Mouse (Mus musculus): ENCODE measurements around the gene Hexb. TPM values are rescaled to one million over a fixed set of nuclear protein-coding genes. Genes with fewer than 3 reads are reported as not detected.

The Hexb gene
- polyA plus RNA-seq, 1 experiment from 2014 or later, result 34.7 TPM

- ATAC-seq (ENCODE audit: borderline replicate concordance, extremely low read depth, low FRiP score, low TSS enrichment), result peak; percentile 32; the same call in 1 of the 2 replicates
- H3K9me3 ChIP-seq, result no peaks in the 10 kb centered on the region
- peak overlapping the region; percentile 88 for H3K4me2 ChIP-seq
- WGBS, result 4% methylated on average over 23 of the region's 23 CpGs
- H3K27me3 ChIP-seq, result no peaks in the 10 kb centered on the region
- peak overlapping the region; percentile 98 for H3K27ac ChIP-seq
- peak overlapping the region; percentile 88 for H3K4me3 ChIP-seq
- no peaks in the 10 kb centered on the region for H3K36me3 ChIP-seq
- H3K9ac ChIP-seq, result no peak overlapping the region
- peaks cover 57% of the 10 kb centered on the region for H3K4me1 ChIP-seq
Observed at GRCm38 (mm10) chr13:97239343-97240180, 41.4 kb upstream of the Hexb start.

DNA sequence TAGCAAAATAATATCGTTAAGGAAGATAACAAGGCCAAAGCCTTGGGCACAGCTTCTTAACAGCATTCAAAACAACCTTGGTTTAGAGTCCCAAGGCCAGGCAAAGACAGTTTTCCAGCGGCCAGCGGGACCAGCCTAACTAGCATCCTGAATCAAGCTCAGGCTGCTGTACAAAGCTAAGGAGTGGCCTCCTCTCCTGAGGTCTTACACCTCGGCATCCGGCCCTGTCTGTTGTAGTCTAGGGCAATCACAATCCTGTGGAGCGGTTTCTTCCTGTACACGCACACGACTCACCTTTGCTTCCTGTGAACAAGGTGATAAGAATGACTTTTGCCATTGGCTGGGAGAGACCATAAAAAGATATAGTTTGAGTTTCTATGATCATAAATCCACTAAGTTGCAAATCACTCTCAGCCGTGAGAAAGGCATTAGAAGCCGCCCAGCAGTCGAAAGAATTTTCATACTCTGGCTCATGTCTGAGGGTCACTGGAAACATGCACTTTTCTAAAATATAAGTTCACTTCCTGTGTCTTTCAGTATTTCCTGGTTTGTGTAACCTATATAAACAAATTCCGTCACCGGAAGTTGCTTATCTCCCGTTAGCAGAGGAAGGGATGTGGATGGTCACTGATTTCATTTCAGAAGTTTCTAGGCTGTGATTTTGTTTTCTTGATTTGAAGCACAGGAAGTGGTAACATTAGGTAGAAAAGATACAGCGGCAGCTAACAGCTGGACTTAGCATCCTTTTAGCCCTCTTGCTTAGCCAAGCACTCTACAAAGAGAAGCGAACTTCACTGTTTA is 40.2 kb upstream of the Hexb start:
- Histone ChIP-seq H3K4me3 (no peak overlapping the region), H3K4me2 (0 out of 2 replicates have a peak overlapping the region, but pooled peaks have one; percentile 88), H3K27me3 (no peaks in the 10 kb centered on the region), H3K9me3 (no peaks in the 10 kb centered on the region), H3K36me3 (no peaks in the 10 kb centered on the region), H3K27ac (peak overlapping the region; percentile 98), H3K4me1 (peaks cover 46% of the 10 kb centered on the region), H3K9ac (no peak overlapping the region)
- 36% methylated on average over 16 of the region's 16 CpGs for WGBS
- no peak for ATAC-seq (ENCODE audit: borderline replicate concordance, extremely low read depth, low FRiP score, low TSS enrichment)

DNA sequence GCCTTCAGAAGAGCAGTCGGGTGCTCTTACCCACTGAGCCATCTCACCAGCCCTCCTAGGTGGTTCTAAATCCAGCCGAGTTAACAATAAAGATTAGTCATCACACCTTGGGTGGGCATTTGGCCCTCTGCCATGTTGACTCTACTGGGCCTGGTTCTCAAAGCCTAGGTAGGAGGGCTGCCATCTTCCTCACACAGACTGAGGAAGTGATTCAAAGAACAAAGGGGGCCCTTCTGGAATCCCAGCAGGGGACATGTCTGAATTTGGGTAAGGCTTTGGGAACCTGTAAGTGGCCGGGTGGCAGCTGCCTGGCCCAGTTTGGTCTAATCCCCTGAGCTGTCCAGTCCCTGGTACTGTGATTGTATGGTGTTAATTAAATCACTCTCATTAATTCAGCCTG is 39.5 kb upstream of the Hexb start:
- WGBS, result 55% methylated on average over 3 of the region's 3 CpGs
- Histone ChIP-seq H3K9ac (no peak overlapping the region), H3K27ac (0 out of 2 replicates have a peak overlapping the region, but pooled peaks have one; percentile 98), H3K36me3 (no peaks in the 10 kb centered on the region), H3K27me3 (no peaks in the 10 kb centered on the region), H3K4me3 (no peak overlapping the region), H3K4me1 (peaks cover 39% of the 10 kb centered on the region), H3K9me3 (no peaks in the 10 kb centered on the region), H3K4me2 (no peak overlapping the region)
- ATAC-seq (ENCODE audit: borderline replicate concordance, extremely low read depth, low FRiP score, low TSS enrichment), result no peak

DNA sequence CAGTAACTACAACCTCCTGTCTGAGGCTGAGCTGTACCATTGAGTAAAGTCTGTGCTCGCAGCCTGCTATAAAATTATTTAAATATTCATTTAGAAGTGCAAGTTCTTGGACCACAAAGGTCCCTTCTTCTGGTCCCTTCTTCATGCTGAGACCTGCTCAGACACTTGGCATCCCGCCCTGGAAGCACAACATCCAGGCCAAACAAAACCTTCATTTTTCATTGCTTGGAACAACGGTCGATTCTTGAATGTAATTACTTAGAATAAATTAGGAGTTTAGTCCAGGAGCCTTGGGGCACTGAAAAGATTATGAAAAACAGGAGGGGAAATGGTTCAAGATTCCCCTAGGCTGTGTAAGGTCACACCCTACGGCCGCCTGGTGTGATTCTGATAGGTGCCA is 37.8 kb upstream of the Hexb start:
- Histone ChIP-seq H3K4me2 (no peak overlapping the region), H3K4me1 (peaks cover 32% of the 10 kb centered on the region), H3K4me3 (no peak overlapping the region), H3K9me3 (no peaks in the 10 kb centered on the region), H3K36me3 (no peaks in the 10 kb centered on the region), H3K27ac (no peak overlapping the region), H3K27me3 (no peaks in the 10 kb centered on the region), H3K9ac (no peak overlapping the region)
- no peak for ATAC-seq (ENCODE audit: borderline replicate concordance, extremely low read depth, low FRiP score, low TSS enrichment)
- WGBS, result 67% methylated on average over 6 of the region's 6 CpGs

GRCm38 (mm10) chr13:97234785-97235417 is 36.7 kb upstream of the Hexb start:
- WGBS, result 14% methylated on average over 17 of the region's 17 CpGs
- ATAC-seq (ENCODE audit: borderline replicate concordance, extremely low read depth, low FRiP score, low TSS enrichment), result peak; percentile 56; the same call in 1 of the 2 replicates
- Histone ChIP-seq H3K4me3 (peak overlapping the region; percentile 25), H3K9ac (peak overlapping the region; percentile 17; the same call in 1 of the 2 replicates), H3K36me3 (no peaks in the 10 kb centered on the region), H3K4me2 (peak overlapping the region; percentile 55), H3K27ac (no peak overlapping the region), H3K4me1 (peaks cover 29% of the 10 kb centered on the region), H3K27me3 (no peaks in the 10 kb centered on the region), H3K9me3 (no peaks in the 10 kb centered on the region)

- WGBS, result 72% methylated on average over 2 of the region's 2 CpGs
- ATAC-seq (ENCODE audit: borderline replicate concordance, extremely low read depth, low FRiP score, low TSS enrichment), result no peak
- Histone ChIP-seq H3K4me2 (no peak overlapping the region), H3K4me3 (no peak overlapping the region), H3K9me3 (no peaks in the 10 kb centered on the region), H3K9ac (no peak overlapping the region), H3K27me3 (no peaks in the 10 kb centered on the region), H3K36me3 (no peaks in the 10 kb centered on the region), H3K27ac (no peak overlapping the region), H3K4me1 (peaks cover 11% of the 10 kb centered on the region; the same call in 1 of the 2 replicates)
Observed at GRCm38 (mm10) chr13:97233092-97233491, 34.9 kb upstream of the Hexb start.

DNA sequence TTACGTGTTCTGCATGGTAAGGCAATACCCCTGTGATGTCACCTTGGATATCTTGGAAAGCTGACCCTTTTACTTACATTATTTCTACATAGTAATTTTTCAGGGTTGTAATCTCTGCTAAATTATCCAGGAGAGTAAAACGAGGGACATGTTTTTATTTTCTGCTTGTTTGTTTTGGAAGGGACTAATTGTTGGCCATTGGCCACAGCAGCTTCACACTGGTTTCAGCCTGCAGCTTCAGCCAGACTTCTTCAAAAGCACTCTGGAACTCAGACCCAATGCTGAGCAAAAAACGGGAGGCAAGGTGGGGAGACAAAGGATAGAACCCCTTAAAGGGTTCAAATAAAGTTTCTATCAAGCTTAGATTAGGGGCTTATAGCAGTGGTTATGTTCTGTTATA is 31.9 kb upstream of the Hexb start:
- H3K27ac ChIP-seq, result no peak overlapping the region
- no peaks in the 10 kb centered on the region for H3K27me3 ChIP-seq
- no peak overlapping the region for H3K4me2 ChIP-seq
- no peaks in the 10 kb centered on the region for H3K9me3 ChIP-seq
- H3K4me3 ChIP-seq, result no peak overlapping the region
- no peaks in the 10 kb centered on the region for H3K36me3 ChIP-seq
- ATAC-seq (ENCODE audit: borderline replicate concordance, extremely low read depth, low FRiP score, low TSS enrichment), result no peak
- 69% methylated on average over 3 of the region's 3 CpGs for WGBS
- no peak overlapping the region for H3K9ac ChIP-seq
- H3K4me1 ChIP-seq, result peaks cover 4% of the 10 kb centered on the region; the same call in 1 of the 2 replicates

- ATAC-seq (ENCODE audit: borderline replicate concordance, extremely low read depth, low FRiP score, low TSS enrichment), result no peak
- H3K9me3 ChIP-seq, result no peaks in the 10 kb centered on the region
- H3K27me3 ChIP-seq, result no peaks in the 10 kb centered on the region
- H3K36me3 ChIP-seq, result no peaks in the 10 kb centered on the region
- no peak overlapping the region for H3K9ac ChIP-seq
- WGBS, result 89% methylated on average over 3 of the region's 3 CpGs
- no peak overlapping the region for H3K4me3 ChIP-seq
- H3K27ac ChIP-seq, result no peak overlapping the region
- H3K4me2 ChIP-seq, result no peak overlapping the region
- no peaks in the 10 kb centered on the region for H3K4me1 ChIP-seq
Observed at GRCm38 (mm10) chr13:97227795-97228194, 29.6 kb upstream of the Hexb start.

- 50% methylated on average over 17 of the region's 17 CpGs for WGBS
- Histone ChIP-seq H3K9ac (no peak overlapping the region), H3K4me2 (peak overlapping the region; percentile 24), H3K4me3 (no peak overlapping the region), H3K4me1 (no peaks in the 10 kb centered on the region), H3K27me3 (no peaks in the 10 kb centered on the region), H3K9me3 (no peaks in the 10 kb centered on the region), H3K36me3 (no peaks in the 10 kb centered on the region), H3K27ac (no peak overlapping the region)
- ATAC-seq (ENCODE audit: borderline replicate concordance, extremely low read depth, low FRiP score, low TSS enrichment), result no peak
Observed at GRCm38 (mm10) chr13:97225130-97225529, 27.0 kb upstream of the Hexb start.

DNA sequence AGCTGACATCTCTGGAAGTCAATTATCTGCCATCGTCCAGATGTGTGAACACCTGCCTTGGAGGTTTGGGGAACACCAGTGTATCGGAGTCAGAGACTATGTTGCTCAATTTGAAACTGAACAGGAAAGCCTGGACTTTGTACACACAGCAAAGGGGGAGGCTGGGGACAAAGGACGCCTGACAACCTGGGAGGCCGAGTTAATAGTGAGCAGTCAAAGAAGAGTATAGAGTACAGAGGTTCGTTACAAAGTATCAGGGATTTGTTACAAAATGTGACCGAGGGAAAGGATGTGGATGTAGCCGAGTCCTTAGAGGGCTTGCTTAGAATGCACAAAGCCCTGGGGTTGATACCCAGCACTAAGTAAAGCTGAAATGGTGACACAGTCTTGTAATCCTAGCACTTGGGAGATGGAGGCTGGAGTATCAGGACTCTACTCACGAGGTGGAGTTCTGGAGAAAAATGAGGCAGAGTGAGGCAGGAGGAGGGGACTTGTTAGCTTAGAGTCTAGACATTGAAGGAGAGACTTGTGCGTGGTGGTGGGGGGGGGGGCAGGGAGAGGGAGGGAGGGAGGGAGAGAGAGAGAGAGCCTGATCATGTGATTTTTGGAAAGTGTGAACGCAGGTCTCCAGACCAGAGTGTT is 26.3 kb upstream of the Hexb start:
- Histone ChIP-seq H3K9me3 (no peaks in the 10 kb centered on the region), H3K4me2 (no peak overlapping the region), H3K4me3 (no peak overlapping the region), H3K36me3 (no peaks in the 10 kb centered on the region), H3K27ac (no peak overlapping the region), H3K4me1 (no peaks in the 10 kb centered on the region), H3K27me3 (no peaks in the 10 kb centered on the region), H3K9ac (no peak overlapping the region)
- no peak for ATAC-seq (ENCODE audit: borderline replicate concordance, extremely low read depth, low FRiP score, low TSS enrichment)
- WGBS, result 51% methylated on average over 10 of the region's 10 CpGs

GRCm38 (mm10) chr13:97223856-97224255 is 25.7 kb upstream of the Hexb start:
- Histone ChIP-seq H3K4me2 (no peak overlapping the region), H3K4me3 (no peak overlapping the region), H3K4me1 (no peaks in the 10 kb centered on the region), H3K27ac (no peak overlapping the region), H3K9ac (no peak overlapping the region), H3K27me3 (no peaks in the 10 kb centered on the region), H3K36me3 (no peaks in the 10 kb centered on the region), H3K9me3 (no peaks in the 10 kb centered on the region)
- ATAC-seq (ENCODE audit: borderline replicate concordance, extremely low read depth, low FRiP score, low TSS enrichment), result no peak
- WGBS, result 68% methylated on average over 8 of the region's 8 CpGs
